Mouse (Mus musculus): ENCODE data around the gene Snx33.

- TF ChIP-seq EP300 (optimal IDR thresholded peaks at IDR 0.05) (no peak), CTCF (IDR thresholded peaks at IDR 0.05; ENCODE audit: low read depth) (no peak)
Measured at GRCm38 (mm10) chr9:56883470-56883869, 44.7 kb downstream of the Snx33 start.
